Comparison of ENCODE assay signal across 8 mouse cellular contexts in genomic region chr5:31221304-31221945, GRCm38 (mm10). TPM values are rescaled to one million over a fixed set of nuclear protein-coding genes. Genes with fewer than 3 reads are reported as not detected.
A peak's percentile ranks its signal among the peaks of the same experiment; 100 is the strongest.
DNase-seq lines count a peak whose midpoint lies in the region; ATAC-seq and TF ChIP-seq lines count a peak whose summit lies in the region.
"Had no signal": no experiment of that assay in that cellular context is flagged by ENCODE, and none has a peak within 500 bp of the region (broad histone marks: within the 10 kb centered on the region; RNA-seq: fewer than 3 reads in every experiment).

No protein-coding gene starts in this region.

- H3K4me2 ChIP-seq in forebrain, embryonic 12.5 days = peak overlapping the region; percentile 77
- peak overlapping the region; percentile 84 for H3K4me2 ChIP-seq in kidney, embryonic 15.5 days

- no peak for TF ChIP-seq POLR2A in bone marrow, adult 2 months (IDR thresholded peaks at IDR 0.05; ENCODE audit: borderline replicate concordance, control insufficient read depth, low read depth, low read length)

- H3K27me3 ChIP-seq in forebrain, embryonic 12.5 days = no peaks in the 10 kb centered on the region
- H3K27me3 ChIP-seq in kidney, embryonic 15.5 days = no peaks in the 10 kb centered on the region

- peak overlapping the region; percentile 90 for H3K9ac ChIP-seq in forebrain, embryonic 12.5 days
- H3K9ac ChIP-seq in kidney, embryonic 15.5 days = peak overlapping the region; percentile 97

- peak overlapping the region; percentile 85 for H3K27ac ChIP-seq in bone marrow, adult 2 months (ENCODE audit: control insufficient read depth, insufficient read depth, low read depth, low read length, poor library complexity)
- H3K27ac ChIP-seq in forebrain, embryonic 12.5 days = peak overlapping the region; percentile 93
- H3K27ac ChIP-seq in kidney, embryonic 15.5 days = peak overlapping the region; percentile 95

- peak; percentile 22; the same call in 1 of the 2 replicates for TF ChIP-seq CTCF in bone marrow, adult 2 months (IDR thresholded peaks at IDR 0.05; ENCODE audit: control insufficient read depth, insufficient read depth, low read length)

- no peak; the same call in 1 of the 2 replicates for ATAC-seq in forebrain, embryonic 12.5 days (ENCODE audit: low FRiP score)
- ATAC-seq in kidney, embryonic 15.5 days (replicated peaks; ENCODE audit: low FRiP score) = 0 out of 2 replicates have a peak, but pooled peaks have one; percentile 37
- peak; percentile 40 for ATAC-seq in megakaryocyte progenitor cell, adult 5-6 weeks (replicated peaks; ENCODE audit: poor library complexity)

- H3K4me3 ChIP-seq in bone marrow, adult 2 months (replicated peaks; ENCODE audit: control insufficient read depth, low read depth, low read length) = peak overlapping the region; percentile 88
- H3K4me3 ChIP-seq in forebrain, embryonic 12.5 days (replicated peaks) = peak overlapping the region; percentile 98
- H3K4me3 ChIP-seq in kidney, embryonic 15.5 days (replicated peaks) = peak overlapping the region; percentile 99

- H3K9me3 ChIP-seq in forebrain, embryonic 12.5 days = no peaks in the 10 kb centered on the region
- H3K9me3 ChIP-seq in kidney, embryonic 15.5 days (replicated peaks) = no peaks in the 10 kb centered on the region

- no peaks in the 10 kb centered on the region for H3K36me3 ChIP-seq in forebrain, embryonic 12.5 days (replicated peaks)
- H3K36me3 ChIP-seq in kidney, embryonic 15.5 days = no peaks in the 10 kb centered on the region

- H3K4me1 ChIP-seq in bone marrow, adult 2 months (ENCODE audit: control insufficient read depth, insufficient read depth, low read length) = peaks cover 1% of the 10 kb centered on the region; the same call in 1 of the 2 replicates
- H3K4me1 ChIP-seq in forebrain, embryonic 12.5 days = peaks cover 9% of the 10 kb centered on the region
- peaks cover 17% of the 10 kb centered on the region for H3K4me1 ChIP-seq in kidney, embryonic 15.5 days

- 28% methylated on average over 11 of the region's 11 CpGs for WGBS in bone marrow, adult 2 months
- 10% methylated on average over 11 of the region's 11 CpGs for WGBS in forebrain, embryonic 12.5 days
- 13% methylated on average over 11 of the region's 11 CpGs for WGBS in kidney, embryonic 15.5 days

- DNase-seq in right cerebral cortex, postnatal 10 days (ENCODE audit: low spot score in 2 of 2) = peak; percentile 70
- no peak for DNase-seq in right cerebral cortex, adult 18-20 months
- peak; percentile 56 for DNase-seq in thymus, postnatal 0 days (ENCODE audit: low spot score)

RNA-seq across cellular contexts. Expression of gene Ppm1g, which starts 0.9 kb away (rescaled TPM):
- 97.5 and 147 TPM in 2 replicates for polyA plus RNA-seq in bone marrow, adult 2 months (2011; ENCODE audit: insufficient read depth, insufficient read length, low replicate concordance, missing spikeins)
- 169 TPM in 2 replicates for polyA plus RNA-seq in forebrain, embryonic 12.5 days (2016; fragmentation: Nextera tagmentation; extraction: Ambion mirVana)
- polyA plus RNA-seq in kidney, embryonic 15.5 days (2015; fragmentation: Nextera tagmentation; extraction: Ambion mirVana) = 130 and 144 TPM in 2 replicates
- 109 and 131 TPM in 2 replicates for total RNA-seq in megakaryocyte progenitor cell, adult 5-6 weeks (2015)
- 168 and 213 TPM in 2 replicates for total RNA-seq in megakaryocyte progenitor cell, adult 5-6 weeks (2017)
- 131 and 140 TPM in 2 replicates for polyA plus RNA-seq in thymus, postnatal 0 days (2015; fragmentation: Nextera tagmentation; extraction: Ambion mirVana)

RNA-seq across cellular contexts. Expression of gene Nrbp1, which starts 19.2 kb away (rescaled TPM):
- polyA plus RNA-seq in bone marrow, adult 2 months (2011; ENCODE audit: insufficient read depth, insufficient read length, low replicate concordance, missing spikeins) = 51.1 and 93.7 TPM in 2 replicates
- polyA plus RNA-seq in forebrain, embryonic 12.5 days (2016; fragmentation: Nextera tagmentation; extraction: Ambion mirVana) = 137 and 139 TPM in 2 replicates
- polyA plus RNA-seq in kidney, embryonic 15.5 days (2015; fragmentation: Nextera tagmentation; extraction: Ambion mirVana) = 156 and 171 TPM in 2 replicates
- total RNA-seq in megakaryocyte progenitor cell, adult 5-6 weeks (2015) = 39.2 and 39.4 TPM in 2 replicates
- 77.5 and 98.0 TPM in 2 replicates for total RNA-seq in megakaryocyte progenitor cell, adult 5-6 weeks (2017)
- 109 and 116 TPM in 2 replicates for polyA plus RNA-seq in thymus, postnatal 0 days (2015; fragmentation: Nextera tagmentation; extraction: Ambion mirVana)

RNA-seq across cellular contexts. Expression of gene Zfp513, which starts 19.3 kb away (rescaled TPM):
- 28.8 and 54.0 TPM in 2 replicates for polyA plus RNA-seq in bone marrow, adult 2 months (2011; ENCODE audit: insufficient read depth, insufficient read length, low replicate concordance, missing spikeins)
- polyA plus RNA-seq in forebrain, embryonic 12.5 days (2016; fragmentation: Nextera tagmentation; extraction: Ambion mirVana) = 14.3 and 17.7 TPM in 2 replicates
- polyA plus RNA-seq in kidney, embryonic 15.5 days (2015; fragmentation: Nextera tagmentation; extraction: Ambion mirVana) = 9.1 and 11.9 TPM in 2 replicates
- total RNA-seq in megakaryocyte progenitor cell, adult 5-6 weeks (2015) = 7.1 and 7.3 TPM in 2 replicates
- 4.3 and 4.5 TPM in 2 replicates for total RNA-seq in megakaryocyte progenitor cell, adult 5-6 weeks (2017)
- polyA plus RNA-seq in thymus, postnatal 0 days (2015; fragmentation: Nextera tagmentation; extraction: Ambion mirVana) = 7.0 TPM in 2 replicates

RNA-seq across cellular contexts. Expression of gene Gm9970, which starts 19.6 kb away (rescaled TPM):
- not detected in 2 replicates for polyA plus RNA-seq in bone marrow, adult 2 months (2011; ENCODE audit: insufficient read depth, insufficient read length, low replicate concordance, missing spikeins)
- 0.54 and 0.89 TPM in 2 replicates for polyA plus RNA-seq in forebrain, embryonic 12.5 days (2016; fragmentation: Nextera tagmentation; extraction: Ambion mirVana)
- polyA plus RNA-seq in kidney, embryonic 15.5 days (2015; fragmentation: Nextera tagmentation; extraction: Ambion mirVana) = 0.83 TPM in 1 of 2 replicates, not detected in the other
- total RNA-seq in megakaryocyte progenitor cell, adult 5-6 weeks (2015) = not detected in 2 replicates
- 0.25 TPM in 1 of 2 replicates, not detected in the other for total RNA-seq in megakaryocyte progenitor cell, adult 5-6 weeks (2017)
- polyA plus RNA-seq in thymus, postnatal 0 days (2015; fragmentation: Nextera tagmentation; extraction: Ambion mirVana) = 0.64 and 0.67 TPM in 2 replicates
- total RNA-seq: left cerebral cortex, postnatal 10 days had no signal

RNA-seq across cellular contexts. Expression of gene Eif2b4, which starts 28.2 kb away (rescaled TPM):
- 21.7 and 57.4 TPM in 2 replicates for polyA plus RNA-seq in bone marrow, adult 2 months (2011; ENCODE audit: insufficient read depth, insufficient read length, low replicate concordance, missing spikeins)
- 65.0 and 72.0 TPM in 2 replicates for polyA plus RNA-seq in forebrain, embryonic 12.5 days (2016; fragmentation: Nextera tagmentation; extraction: Ambion mirVana)
- polyA plus RNA-seq in kidney, embryonic 15.5 days (2015; fragmentation: Nextera tagmentation; extraction: Ambion mirVana) = 64.9 and 65.9 TPM in 2 replicates
- total RNA-seq in megakaryocyte progenitor cell, adult 5-6 weeks (2015) = 27.8 and 33.1 TPM in 2 replicates
- total RNA-seq in megakaryocyte progenitor cell, adult 5-6 weeks (2017) = 36.7 and 41.9 TPM in 2 replicates
- 73.6 and 80.4 TPM in 2 replicates for polyA plus RNA-seq in thymus, postnatal 0 days (2015; fragmentation: Nextera tagmentation; extraction: Ambion mirVana)
